Mouse (Mus musculus) right cerebral cortex, postnatal 25 days (tissue): Measurements from ENCODE around the gene Plekhg1.

Experiments used
- DNase-seq: peaks from one replicate; pipeline ENCODE4 v3.0.0; 2022

Plekhg1 gene

DNA sequence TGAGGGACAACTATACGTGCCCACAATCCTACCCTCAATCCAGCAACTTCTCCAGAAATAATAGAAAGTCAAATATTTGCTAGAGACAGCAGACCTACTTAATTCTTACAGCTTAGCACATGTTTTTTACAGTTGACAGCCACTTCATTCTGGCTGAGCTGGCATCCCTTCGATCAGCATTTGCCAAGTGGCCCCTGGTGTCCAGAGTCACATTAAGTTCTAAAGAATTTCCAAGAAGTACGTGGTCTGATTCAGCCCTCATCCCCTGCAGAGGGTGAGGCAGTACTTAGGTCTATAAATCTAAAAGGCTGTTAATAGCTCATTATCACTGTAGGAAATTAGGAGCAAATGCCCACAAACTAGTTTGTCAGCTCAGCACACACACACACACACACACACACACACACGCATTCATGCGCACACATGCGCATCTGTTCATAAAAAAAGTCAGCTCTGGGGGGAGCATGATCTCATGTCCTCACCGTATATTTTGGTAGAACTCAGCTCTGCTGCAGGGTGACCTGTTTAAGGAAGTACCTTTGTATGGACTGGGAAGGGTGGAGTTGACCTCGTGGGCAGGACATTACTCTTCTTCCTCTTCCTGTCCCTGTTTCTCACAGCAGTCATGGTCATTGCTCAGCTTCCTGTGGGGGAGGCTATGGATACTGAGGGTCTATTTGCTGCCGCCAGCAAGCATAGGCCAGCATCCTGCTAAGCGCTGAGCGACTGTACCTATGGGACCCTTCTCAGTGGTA lies 91.6 kb downstream of the Plekhg1 start:
- no peak for DNase-seq

DNA sequence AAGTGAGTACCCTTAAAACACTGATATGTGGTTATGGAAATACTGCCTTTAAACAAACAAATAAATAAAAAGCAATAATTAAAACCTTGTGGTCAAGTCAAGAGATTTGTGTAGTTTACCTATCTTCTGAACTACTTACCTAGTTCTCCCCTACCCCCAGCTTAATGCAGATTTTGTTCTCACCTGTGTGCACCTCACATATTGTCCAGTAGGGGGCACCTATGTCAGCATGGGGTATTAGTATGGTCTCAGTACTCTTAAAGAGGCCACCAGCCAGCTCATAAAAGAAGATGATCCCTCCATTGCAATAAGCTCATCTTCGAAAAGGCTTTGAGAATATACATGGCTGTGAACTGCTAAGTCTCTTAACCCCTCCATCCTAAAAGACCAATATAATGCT lies 93.9 kb downstream of the Plekhg1 start:
- DNase-seq: no peak

DNA sequence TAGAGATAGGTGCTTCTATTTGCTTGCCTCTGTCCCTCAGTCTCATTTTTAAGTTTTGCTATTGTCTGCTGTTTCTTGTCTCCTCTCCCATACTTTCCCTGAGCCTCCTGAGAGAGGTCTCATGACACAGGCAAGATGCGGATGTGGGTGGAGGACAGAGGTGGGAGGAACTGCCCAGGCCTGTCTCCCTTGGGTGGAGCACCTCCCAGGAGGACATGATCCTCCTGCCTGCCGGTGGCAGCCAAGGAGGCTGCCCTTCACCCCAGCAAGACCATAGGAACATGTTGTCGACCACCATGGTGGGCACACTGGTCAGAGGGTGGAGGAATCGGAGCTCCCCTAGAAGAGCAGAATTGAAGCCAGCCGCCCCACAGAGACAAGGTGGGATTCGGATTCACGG lies 94.5 kb downstream of the Plekhg1 start:
- DNase-seq: no peak

GRCm38 (mm10) chr10:3835616-3836015 lies 95.5 kb downstream of the Plekhg1 start:
- DNase-seq: no peak

GRCm38 (mm10) chr10:3839748-3840432 lies 99.7 kb downstream of the Plekhg1 start:
- DNase-seq: no peak

DNA sequence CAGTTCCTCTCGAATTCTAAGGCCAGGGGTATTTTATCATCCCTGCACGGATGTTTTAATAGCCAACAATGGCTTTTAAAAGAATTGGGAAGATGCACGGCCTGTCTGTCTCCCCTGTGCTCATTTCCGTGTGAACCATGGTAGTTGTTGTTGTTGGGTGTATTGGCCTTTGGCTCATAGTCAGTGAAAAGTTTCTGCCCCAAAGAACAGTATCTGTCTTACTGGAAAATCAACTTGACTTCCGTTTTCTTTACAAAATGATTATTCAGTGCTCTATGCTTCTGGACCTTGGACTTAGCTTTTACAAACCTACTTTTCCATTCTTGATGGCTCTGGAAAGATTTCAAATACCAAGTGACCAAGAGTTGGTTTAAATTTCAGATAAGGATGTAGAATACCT lies 104.3 kb downstream of the Plekhg1 start:
- DNase-seq: no peak

- DNase-seq: no peak
These were observed 106.9 kb downstream of the Plekhg1 start for GRCm38 (mm10) chr10:3847021-3847420.

- DNase-seq: no peak
These were observed 111.3 kb downstream of the Plekhg1 start for GRCm38 (mm10) chr10:3851461-3851860.

- no peak for DNase-seq
These were observed 112.6 kb downstream of the Plekhg1 start for GRCm38 (mm10) chr10:3852733-3853132.

DNA sequence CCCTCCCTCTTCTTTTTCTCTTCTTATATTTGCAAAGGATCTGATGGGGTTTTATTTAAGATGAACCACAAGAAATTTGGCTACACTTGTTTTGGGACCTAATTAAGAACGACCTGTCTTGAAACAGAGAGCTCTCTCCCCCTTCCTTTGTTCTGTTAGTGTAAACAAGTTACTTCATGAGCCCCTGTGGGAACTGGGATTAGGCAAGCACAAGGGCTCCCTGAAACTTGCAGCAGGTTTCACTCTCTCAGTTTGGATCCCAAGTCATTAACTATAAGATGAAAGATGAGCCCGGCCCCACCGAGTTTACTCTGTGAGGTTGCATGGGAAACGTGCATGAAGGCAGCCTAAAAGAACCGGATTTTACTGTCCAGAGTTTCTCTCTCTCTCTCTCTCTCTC lies 117.7 kb downstream of the Plekhg1 start:
- no peak for DNase-seq

DNA sequence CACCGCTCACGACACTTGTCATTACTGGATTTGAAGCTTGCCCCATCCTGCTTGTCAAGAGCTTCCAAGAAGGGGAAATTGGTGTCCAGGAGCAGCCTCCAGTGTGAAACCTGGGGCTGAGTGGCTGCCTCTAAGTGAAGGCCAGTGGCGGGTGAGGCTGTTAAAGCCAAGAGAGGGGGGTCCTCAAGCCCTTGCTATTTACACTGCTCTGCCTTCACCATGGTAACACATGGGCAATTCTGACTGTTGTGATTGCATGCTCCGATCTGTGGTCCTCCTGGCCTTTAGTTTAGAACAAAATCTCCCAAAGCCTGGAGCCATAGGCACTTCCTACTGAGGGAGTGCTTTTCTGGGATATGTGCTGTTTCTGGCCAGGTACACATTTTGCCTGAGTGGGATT lies 118.3 kb downstream of the Plekhg1 start:
- DNase-seq: no peak

GRCm38 (mm10) chr10:3858961-3859714 lies 119.0 kb downstream of the Plekhg1 start:
- DNase-seq: no peak

GRCm38 (mm10) chr10:3863411-3864195 lies 123.4 kb downstream of the Plekhg1 start:
- DNase-seq: no peak

DNA sequence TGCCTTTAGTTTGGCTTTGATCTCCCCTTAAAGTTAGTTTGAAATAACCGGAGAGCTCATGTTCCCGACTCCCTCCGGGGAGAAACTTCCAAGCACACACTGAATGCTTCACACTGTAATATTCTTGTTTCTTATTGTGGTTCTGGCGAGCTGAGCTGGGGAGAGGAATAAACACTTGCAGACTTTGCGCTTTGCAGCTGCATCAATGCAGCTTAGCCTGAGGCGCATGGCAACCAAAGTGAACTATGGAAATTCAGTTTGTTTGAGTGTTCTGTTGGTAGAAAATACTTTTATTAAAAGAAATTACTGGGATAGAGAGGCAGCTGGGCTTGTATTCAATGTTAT lies 124.0 kb downstream of the Plekhg1 start:
- no peak for DNase-seq

- no peak for DNase-seq
These were observed 127.1 kb downstream of the Plekhg1 start for GRCm38 (mm10) chr10:3867298-3867697.

- no peak for DNase-seq
These were observed 130.7 kb downstream of the Plekhg1 start for GRCm38 (mm10) chr10:3870828-3871227.

- DNase-seq: no peak
These were observed 133.3 kb downstream of the Plekhg1 start for GRCm38 (mm10) chr10:3873467-3873866.

- DNase-seq: no peak
These were observed 137.8 kb downstream of the Plekhg1 start for GRCm38 (mm10) chr10:3877852-3878535.

DNA sequence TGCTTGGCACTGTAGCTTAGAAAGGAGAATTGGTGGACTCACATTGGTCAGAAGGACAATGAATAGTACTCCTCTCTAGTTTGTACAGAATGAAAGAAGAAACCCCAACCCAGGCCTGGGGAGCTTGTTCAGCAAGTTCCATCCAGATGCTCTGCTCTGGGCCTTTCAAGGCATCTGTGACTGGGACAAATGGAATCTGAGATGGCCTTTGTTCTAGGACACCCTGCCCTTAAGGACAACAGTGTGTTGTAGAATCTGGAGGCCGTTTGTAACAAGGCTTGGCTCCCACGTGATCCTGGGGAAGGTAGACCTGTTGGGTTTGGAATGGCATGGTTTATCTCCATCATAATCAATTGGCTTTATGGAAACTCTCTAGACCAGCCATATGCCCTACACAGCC lies 141.0 kb downstream of the Plekhg1 start:
- no peak for DNase-seq

DNA sequence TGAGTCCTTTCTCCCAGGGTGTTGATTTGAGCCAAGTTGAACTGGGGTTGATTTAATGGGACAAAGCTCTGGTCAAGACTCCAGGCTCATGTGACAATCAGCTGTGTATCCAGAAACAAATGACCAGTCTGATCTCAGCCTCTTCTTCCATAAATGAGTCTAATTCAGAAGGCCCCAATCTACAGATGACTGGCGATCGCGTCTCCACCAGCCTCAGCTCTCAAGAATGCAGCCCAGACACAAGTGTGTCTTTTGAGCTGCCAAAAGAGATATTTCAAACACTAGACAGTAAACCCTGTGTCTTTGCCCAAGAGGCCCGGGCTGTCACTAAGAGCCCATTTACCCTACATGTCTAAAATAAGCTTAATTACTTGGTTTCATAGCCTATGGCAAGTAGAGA lies 148.3 kb downstream of the Plekhg1 start:
- no peak for DNase-seq

DNA sequence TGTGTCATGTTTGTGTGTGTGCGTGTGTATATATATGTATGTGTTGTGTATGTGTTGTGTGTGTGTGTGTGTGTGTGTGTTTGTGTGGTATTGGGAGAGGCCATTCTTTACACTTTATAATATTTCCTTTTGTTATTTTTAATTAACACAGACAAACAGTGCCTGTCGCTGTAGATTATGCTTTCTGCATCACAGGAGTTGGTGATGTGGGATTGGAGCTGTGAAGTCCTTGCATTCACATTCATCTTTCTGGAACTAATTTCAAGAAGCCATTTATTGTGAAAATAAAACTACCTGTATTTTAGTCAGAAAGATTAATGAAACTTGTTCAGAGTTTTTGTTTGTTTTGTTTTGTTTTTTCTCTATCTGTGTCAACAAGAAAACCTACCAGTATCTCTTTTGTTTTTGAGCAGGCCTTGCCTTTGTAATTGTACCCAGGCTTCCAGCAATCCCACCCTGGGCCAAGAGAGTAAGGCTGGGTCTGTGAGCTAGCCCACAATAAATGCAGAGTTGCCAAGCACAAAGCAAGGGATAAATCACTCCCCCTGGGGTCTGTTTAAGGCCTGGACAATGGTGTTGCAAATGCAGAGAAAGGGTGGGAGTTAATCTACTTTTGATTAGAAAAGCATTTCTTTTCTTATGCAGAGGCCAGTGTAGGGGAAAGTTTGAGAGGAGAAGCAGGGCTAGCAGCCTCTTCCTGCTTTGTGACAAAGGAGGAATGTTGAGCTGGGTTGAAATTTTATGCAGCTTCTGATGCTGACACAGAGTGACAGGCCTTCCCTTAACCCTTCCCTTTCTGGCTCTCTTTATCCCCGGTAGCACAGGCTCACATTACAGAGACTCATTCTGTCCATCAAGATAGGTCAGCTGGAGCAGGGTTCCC lies 151.5 kb downstream of the Plekhg1 start:
- DNase-seq: no peak

DNA sequence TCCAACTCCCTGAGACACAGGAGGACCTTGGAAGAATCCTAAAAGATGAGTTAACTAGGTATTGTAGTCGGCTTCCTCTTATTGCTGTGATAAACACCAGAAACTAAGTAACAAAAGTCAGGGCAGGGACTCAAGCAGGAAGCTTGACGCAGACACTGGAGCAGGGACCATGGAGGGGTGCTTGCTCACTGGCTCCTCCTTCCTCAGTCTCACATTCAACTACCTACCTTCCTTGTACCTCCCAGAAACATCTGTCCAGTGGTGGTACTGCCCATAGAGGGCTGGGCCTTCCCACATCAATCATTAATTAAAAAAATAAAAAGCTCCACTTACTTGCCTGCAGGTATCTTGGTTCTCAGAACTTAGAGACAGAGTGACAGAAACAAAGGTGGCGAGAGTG lies 152.2 kb downstream of the Plekhg1 start:
- DNase-seq: no peak
